Mouse (Mus musculus) embryonic fibroblast, embryonic 13.5 days (primary cell): ENCODE data around the gene 1700001C19Rik. TPM values are rescaled to one million over a fixed set of nuclear protein-coding genes. Genes with fewer than 3 reads are reported as not detected.

Source experiments
- H3K27ac ChIP-seq: 2 replicates; pipeline ENCODE4 v1.5.1; 2012; ENCODE audit warnings: low read length, control low read depth, inconsistent platforms; ENCODE audit not compliant: insufficient read depth
- H3K4me1 ChIP-seq: 2 replicates; pipeline ENCODE4 v1.6.1; 2011; ENCODE audit warnings: low read length; ENCODE audit not compliant: control insufficient read depth, insufficient read depth
- H3K4me3 ChIP-seq: 2 replicates; pipeline ENCODE4 v1.5.1; 2011; ENCODE audit warnings: mild to moderate bottlenecking, control low read depth, low read length; ENCODE audit not compliant: insufficient read depth
- CTCF ChIP-seq: IDR thresholded peaks from 2 replicates; pipeline ENCODE4 v1.5.1; 2011; ENCODE audit warnings: mild to moderate bottlenecking, control low read depth, low read length, moderate library complexity, borderline replicate concordance; ENCODE audit not compliant: insufficient read depth
- POLR2A ChIP-seq: IDR thresholded peaks from 2 replicates; pipeline ENCODE4 v1.6.1; 2011; ENCODE audit warnings: low read depth, mild to moderate bottlenecking, control low read depth, low read length, moderate library complexity
- polyA plus RNA-seq: library from polyadenylated mRNA; stranded (reverse); fragments of >200 nt; gene quantifications from 2 replicates; pipeline ENCODE4 v1.2.4, GENCODE M21; 2011; ENCODE audit warnings: low read depth; ENCODE audit not compliant: missing spikeins, insufficient read length

The 1700001C19Rik gene
- polyA plus RNA-seq, 1 experiment: not detected

DNA sequence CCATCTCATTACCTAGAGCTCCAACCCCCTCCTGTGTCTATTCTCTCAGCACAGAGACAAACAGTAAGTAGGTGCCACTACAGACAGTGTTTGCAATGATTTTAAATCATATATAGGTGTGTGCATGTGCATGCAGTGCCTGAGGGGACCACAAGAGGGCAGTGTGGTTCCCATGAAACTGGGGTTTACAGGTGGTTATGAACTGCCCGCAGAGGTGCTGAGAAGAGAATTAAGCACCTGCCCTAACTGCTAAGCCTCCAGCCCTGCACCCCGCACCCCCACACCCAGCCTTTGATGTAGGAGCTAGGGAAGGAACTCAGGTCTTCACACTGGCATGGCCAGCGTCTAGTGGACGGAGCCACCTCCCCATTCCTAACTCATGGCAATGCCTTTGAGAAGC is 50.5 kb downstream of the 1700001C19Rik start:
- TF ChIP-seq CTCF (peak; percentile 62; the same call in 1 of the 2 replicates), POLR2A (no peak)
- H3K27ac ChIP-seq: no peak overlapping the region
- H3K4me3 ChIP-seq: no peak overlapping the region
- no peaks in the 10 kb centered on the region for H3K4me1 ChIP-seq

DNA sequence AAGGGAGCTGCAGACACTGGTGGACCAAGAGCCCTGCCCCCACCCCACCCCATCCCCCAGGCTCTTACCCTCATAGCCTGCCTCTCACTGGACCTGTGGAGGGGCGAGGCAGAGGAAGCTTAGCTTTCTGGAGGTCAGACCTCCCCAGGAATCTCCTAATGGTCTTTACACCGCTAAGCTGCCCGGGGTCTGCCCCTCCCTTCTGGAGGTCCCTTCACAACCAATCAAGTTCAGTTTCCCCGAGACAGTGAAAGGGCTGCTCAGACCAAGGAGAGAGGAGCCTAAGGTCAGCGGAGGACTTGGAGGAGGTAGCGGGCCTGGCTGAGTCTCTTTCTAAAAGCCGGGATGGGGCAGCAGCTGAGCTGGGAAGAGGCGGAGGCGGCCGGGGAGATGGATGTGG is 52.0 kb downstream of the 1700001C19Rik start, which contains the start of gene Guca1b:
TSS of gene Guca1b (plus strand) at position 249 of the 400 bp plus-strand sequence.
- no peaks in the 10 kb centered on the region for H3K4me1 ChIP-seq
- no peak for TF ChIP-seq POLR2A
- TF ChIP-seq CTCF: no peak
- no peak within 1 kb of the TSS for H3K4me3 ChIP-seq
- no peak within 1 kb of the TSS for H3K27ac ChIP-seq

DNA sequence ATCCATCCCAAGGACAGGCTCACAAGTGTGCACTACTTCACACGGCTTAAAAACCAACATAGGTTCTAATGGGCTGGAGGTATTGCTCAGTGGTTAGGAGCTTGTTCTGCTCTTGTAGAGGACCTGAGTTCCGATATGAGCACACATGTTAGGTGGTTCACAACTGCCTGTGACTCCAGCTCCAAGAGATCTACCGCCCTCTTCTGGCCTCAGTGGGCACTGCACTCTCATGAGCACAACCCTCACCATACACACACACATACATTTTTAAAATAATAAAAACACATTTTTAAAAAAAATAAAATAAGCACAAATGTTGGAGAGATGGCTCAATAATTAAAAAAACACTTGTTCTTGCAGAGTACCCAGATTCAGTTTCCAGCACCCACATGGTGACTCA is 53.1 kb downstream of the 1700001C19Rik start:
- no peak overlapping the region for H3K27ac ChIP-seq
- TF ChIP-seq POLR2A: no peak
- peak; percentile 19; the same call in 1 of the 2 replicates for TF ChIP-seq CTCF
- H3K4me3 ChIP-seq: no peak overlapping the region
- no peaks in the 10 kb centered on the region for H3K4me1 ChIP-seq

DNA sequence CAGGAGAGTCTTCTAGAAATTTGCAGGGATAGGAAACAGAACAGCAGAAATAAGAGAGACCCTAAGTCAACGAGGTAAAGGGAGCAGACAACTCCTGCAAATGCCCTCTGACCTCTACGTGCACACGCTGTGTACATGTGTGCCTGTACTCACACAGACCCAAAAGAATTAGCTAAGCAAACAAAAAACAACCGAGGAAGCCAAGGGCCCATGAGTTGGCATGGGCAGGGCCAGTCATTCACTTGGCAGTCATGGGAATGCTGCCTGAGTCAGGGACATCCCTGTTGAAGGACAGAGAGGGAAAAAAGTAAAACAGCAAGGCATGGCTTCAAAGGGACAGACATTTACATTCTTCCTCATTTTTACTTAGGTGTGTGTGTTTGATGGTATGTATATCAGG is 53.9 kb downstream of the 1700001C19Rik start:
- H3K4me3 ChIP-seq: no peak overlapping the region

DNA sequence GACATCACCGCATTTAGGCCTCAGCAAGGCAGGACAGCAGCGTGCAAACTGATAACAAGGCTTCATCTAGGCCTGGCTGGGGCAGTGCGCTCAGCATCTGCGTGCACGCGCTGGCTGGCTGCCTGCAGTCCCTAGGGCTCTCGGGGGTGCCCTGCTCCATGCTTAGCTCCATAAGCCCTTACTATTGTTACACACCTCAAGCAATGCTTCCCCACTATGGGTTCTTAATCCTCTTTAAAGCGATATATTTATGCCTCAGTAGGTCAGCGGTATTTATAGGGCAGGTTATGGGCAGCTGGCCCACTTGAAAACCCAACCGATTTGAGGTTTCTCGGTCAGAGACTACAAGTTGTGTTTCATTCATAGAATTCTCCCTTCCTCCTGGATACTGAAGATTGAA is 55.3 kb downstream of the 1700001C19Rik start:
- H3K4me3 ChIP-seq: no peak overlapping the region
- H3K27ac ChIP-seq: no peak overlapping the region
- TF ChIP-seq CTCF (no peak), POLR2A (no peak)
- no peaks in the 10 kb centered on the region for H3K4me1 ChIP-seq

More for the DNA sequence above, 53.9 kb downstream of the 1700001C19Rik start:
- H3K4me1 ChIP-seq: no peaks in the 10 kb centered on the region
- no peak for TF ChIP-seq POLR2A
- no peak for TF ChIP-seq CTCF
- H3K27ac ChIP-seq: no peak overlapping the region

DNA sequence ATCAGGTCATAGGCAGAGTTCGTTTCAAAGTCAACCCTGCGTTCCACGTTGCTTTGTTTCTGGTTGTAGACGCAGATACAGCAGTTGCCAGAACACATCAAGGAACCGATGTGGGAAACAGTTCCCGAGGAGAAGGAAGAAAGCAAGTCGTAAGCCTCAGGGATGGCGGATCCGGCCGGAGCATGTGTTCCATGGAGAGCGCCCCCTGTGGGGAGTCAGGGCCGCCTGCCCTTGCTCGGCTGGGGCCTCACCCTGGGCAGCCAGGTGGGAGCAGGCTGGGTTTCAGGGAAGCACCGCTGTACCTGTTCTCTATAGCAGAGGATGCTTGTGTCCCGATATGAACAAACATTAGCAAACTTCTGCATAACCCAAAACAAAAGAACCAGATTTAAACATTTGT is 59.0 kb downstream of the 1700001C19Rik start:
- TF ChIP-seq CTCF (no peak), POLR2A (no peak)
- Histone ChIP-seq H3K4me1 (peaks cover 12% of the 10 kb centered on the region), H3K27ac (no peak overlapping the region), H3K4me3 (no peak overlapping the region)

DNA sequence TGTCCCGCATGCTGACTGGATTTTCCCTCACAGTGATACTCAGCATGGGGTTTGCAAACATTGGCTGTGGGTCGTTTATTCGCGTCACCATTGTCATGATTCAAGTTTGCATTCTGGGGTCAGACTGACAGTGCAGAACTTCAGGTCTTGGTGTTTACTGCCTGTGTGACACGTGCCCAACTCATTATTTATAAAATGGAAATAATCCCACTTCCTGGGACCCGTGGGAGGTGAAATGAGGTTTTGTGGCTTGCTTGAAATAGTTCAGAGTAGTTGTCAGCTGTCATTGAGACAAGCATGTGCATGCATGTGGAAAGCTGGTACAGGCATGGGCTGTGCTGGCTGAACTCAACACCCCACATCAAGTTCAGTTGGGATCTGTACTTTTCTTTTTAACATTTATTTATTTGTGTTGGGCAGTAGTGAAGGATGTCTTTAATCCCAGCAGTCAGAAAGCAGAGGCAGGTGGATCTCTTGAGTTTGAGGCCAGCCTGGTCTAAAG is 60.3 kb downstream of the 1700001C19Rik start:
- Histone ChIP-seq H3K27ac (no peak overlapping the region; the same call in 1 of the 2 replicates), H3K4me1 (peaks cover 12% of the 10 kb centered on the region), H3K4me3 (no peak overlapping the region)
- no peak for TF ChIP-seq CTCF
- no peak for TF ChIP-seq POLR2A

DNA sequence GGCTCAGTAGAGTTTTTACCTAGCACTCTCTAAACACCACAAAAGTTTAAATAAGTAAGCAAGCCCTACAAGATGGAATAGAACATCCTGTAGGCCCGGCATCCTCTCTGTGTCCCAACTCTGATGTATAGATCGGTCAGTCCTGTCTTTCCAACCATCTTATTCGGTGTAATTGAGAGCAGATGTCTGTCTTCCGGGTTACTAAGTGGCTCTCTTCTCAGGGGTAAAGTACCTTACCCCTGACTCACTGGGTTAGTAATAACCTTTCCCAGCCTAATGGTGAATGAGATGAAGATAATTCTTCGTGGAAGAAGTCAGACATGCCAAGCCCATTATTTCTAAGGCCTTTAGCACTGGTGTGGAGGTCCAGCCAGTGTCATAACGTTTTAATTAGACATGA is 63.2 kb downstream of the 1700001C19Rik start:
- Histone ChIP-seq H3K4me1 (peaks cover 19% of the 10 kb centered on the region), H3K4me3 (no peak overlapping the region), H3K27ac (peak overlapping the region; percentile 76; the same call in 1 of the 2 replicates)
- TF ChIP-seq POLR2A (no peak), CTCF (no peak)

DNA sequence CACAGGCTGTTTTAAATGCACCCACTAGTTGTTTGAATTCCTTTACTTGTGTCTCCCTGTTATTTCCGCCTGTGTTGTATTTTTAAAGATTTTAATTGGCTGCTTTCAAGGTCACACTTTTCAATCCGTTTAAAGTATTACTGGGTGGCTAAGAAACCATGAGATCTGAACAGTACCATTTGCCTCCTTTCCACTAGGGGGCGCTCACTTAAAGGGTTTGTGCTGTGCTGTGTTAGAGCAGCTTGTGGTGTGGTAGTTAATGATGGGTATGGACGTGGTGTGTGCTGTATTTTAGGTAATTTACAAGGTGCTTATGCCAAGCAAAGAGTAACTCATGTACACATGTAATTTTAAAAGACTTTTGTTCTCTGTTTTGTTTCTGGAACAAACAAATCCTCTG is 65.7 kb downstream of the 1700001C19Rik start:
- no peak overlapping the region for H3K4me3 ChIP-seq
- TF ChIP-seq CTCF: peak; percentile 40; the same call in 1 of the 2 replicates
- no peak for TF ChIP-seq POLR2A
- H3K27ac ChIP-seq: no peak overlapping the region
- peaks cover 19% of the 10 kb centered on the region for H3K4me1 ChIP-seq

DNA sequence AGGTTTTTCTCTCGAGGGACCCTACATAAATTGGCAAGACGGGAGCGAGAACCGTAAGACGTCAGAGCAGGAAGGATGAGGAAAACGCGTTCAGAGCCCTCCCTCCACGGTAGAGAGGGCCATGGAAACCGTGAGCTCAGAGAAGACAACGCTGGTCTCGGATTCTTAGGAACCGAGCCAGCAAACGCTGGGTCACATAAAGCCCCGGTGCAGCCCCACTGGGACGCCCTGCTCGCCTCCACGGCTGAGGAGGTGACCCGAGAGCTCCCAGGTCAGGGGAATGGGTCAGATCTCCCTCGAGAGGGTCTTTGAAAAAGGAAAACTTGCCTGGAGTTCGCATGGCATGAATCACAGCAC is 68.1 kb downstream of the 1700001C19Rik start:
- Histone ChIP-seq H3K4me1 (peaks cover 12% of the 10 kb centered on the region), H3K4me3 (peak overlapping the region; percentile 96), H3K27ac (no peak overlapping the region)
- TF ChIP-seq POLR2A (no peak), CTCF (no peak)

DNA sequence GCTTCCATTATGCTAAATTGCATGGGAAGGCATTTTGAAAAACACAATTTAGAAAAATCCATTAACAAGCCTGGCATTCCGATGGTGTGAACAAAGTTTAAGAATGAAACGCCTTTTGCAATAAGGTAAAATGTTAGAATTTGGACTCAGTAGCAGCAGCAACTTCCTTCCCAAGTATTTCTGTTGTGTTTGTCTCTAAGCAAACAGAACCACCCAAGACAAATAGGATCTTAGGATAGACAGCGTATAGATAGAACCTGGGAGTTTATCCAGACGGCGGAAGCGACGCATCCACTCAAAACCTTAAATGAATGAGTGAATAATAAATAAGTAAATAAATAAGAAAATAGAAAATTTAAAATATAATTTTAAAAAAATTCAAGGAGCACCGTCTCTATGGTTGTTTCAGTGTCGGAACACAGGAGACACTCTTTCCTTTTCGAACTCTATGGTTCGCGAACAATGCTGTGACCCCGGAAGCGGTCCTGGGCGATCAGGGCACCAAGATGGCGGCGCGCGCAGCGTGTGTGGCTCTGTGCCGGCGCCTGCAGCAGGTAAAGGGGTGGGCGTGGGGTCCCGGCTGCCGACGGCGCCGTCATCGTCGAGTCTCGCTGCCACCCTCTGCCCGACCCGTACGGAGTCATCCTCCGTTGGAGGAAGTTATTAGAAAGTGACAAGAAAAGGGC is 68.6 kb downstream of the 1700001C19Rik start, which contains the start of gene Mrps10:
TSS of gene Mrps10 (plus strand) at position 487 of the 686 bp plus-strand sequence.
- TF ChIP-seq CTCF (no peak), POLR2A (peak; percentile 60; the same call in 1 of the 2 replicates)
- Histone ChIP-seq H3K4me1 (peaks cover 11% of the 10 kb centered on the region), H3K27ac (no peak within 1 kb of the TSS), H3K4me3 (peak within 1 kb of the TSS; percentile 96)

Other genes with a start within 250 kb of the 1700001C19Rik start
- 51.8 and 54.7 TPM in 2 replicates for gene Mrps10, start 68.5 kb downstream of the 1700001C19Rik start, polyA plus RNA-seq
- gene Guca1b, start 52.0 kb downstream of the 1700001C19Rik start, polyA plus RNA-seq: 0.32 TPM in 1 of 2 replicates, not detected in the other
- gene Guca1a, start 36.8 kb downstream of the 1700001C19Rik start, polyA plus RNA-seq: 1.6 and 3.8 TPM in 2 replicates
- 1.1 and 1.4 TPM in 2 replicates for gene AI661453, start 761 bp downstream of the 1700001C19Rik start, polyA plus RNA-seq
- gene Taf8, start 64.9 kb upstream of the 1700001C19Rik start, polyA plus RNA-seq: 10.5 and 16.0 TPM in 2 replicates
- gene Ccnd3, start 67.7 kb upstream of the 1700001C19Rik start, polyA plus RNA-seq: 159 and 169 TPM in 2 replicates
- gene Bysl, start 174.1 kb upstream of the 1700001C19Rik start, polyA plus RNA-seq: 11.6 and 17.0 TPM in 2 replicates
- 27.2 and 28.9 TPM in 2 replicates for gene Med20, start 174.2 kb upstream of the 1700001C19Rik start, polyA plus RNA-seq
- gene Gm20517, start 174.2 kb upstream of the 1700001C19Rik start, polyA plus RNA-seq: 2.5 and 2.8 TPM in 2 replicates
- 7.2 and 8.8 TPM in 2 replicates for gene Usp49, start 193.3 kb upstream of the 1700001C19Rik start, polyA plus RNA-seq